Mouse (Mus musculus): ENCODE measurements around the gene Rundc3a. TPM values are rescaled to one million over a fixed set of nuclear protein-coding genes. Genes with fewer than 3 reads are reported as not detected.
"Not testable (repeated sequence)": the region's sequence is repeated elsewhere in the genome, so short reads cannot be mapped to it uniquely, and the experiment has no call there.

Rundc3a gene
- polyA plus RNA-seq, 1 experiment from 2014 or later: 1.2 TPM

- ATAC-seq (ENCODE audit: insufficient number of reproducible peaks, insufficient read depth, low FRiP score, low read depth): no peak
- Histone ChIP-seq H3K9ac (ENCODE audit: low read length) (no peak overlapping the region), H3K4me3 (ENCODE audit: control insufficient read depth in 1 of 2, insufficient read depth in 1 of 2, low read depth in 1 of 2, low read length in 2 of 2) (no peak overlapping the region), H3K9me3 (ENCODE audit: control insufficient read depth, low read length) (no peaks in the 10 kb centered on the region), H3K27ac (replicated peaks in 1 of 2; ENCODE audit: control insufficient read depth in 1 of 2, insufficient read depth in 1 of 2, low read depth in 2 of 2, low read length in 2 of 2) (no peak overlapping the region), H3K36me3 (ENCODE audit: control insufficient read depth, insufficient read depth, low read length) (no peaks in the 10 kb centered on the region), H3K4me1 (ENCODE audit: control insufficient read depth in 2 of 2, insufficient read depth in 2 of 2, low read length in 2 of 2) (no peaks in the 10 kb centered on the region; a peak in 1 of 4 replicates), H3K4me2 (ENCODE audit: low read length) (no peak overlapping the region), H3K27me3 (ENCODE audit: control insufficient read depth, insufficient read depth, low read length) (peaks cover 18% of the 10 kb centered on the region)
- 82% methylated on average over 8 of the region's 8 CpGs for WGBS
These were observed 31.3 kb upstream of the Rundc3a start for GRCm38 (mm10) chr11:102361776-102362495.

- H3K36me3 ChIP-seq (ENCODE audit: control insufficient read depth, insufficient read depth, low read length): no peaks in the 10 kb centered on the region
- no peak overlapping the region for H3K27ac ChIP-seq (replicated peaks in 1 of 2; ENCODE audit: control insufficient read depth in 1 of 2, insufficient read depth in 1 of 2, low read depth in 2 of 2, low read length in 2 of 2)
- H3K4me3 ChIP-seq (ENCODE audit: control insufficient read depth in 1 of 2, insufficient read depth in 1 of 2, low read depth in 1 of 2, low read length in 2 of 2): no peak overlapping the region
- WGBS: 12% methylated on average over 2 of the region's 2 CpGs
- H3K9me3 ChIP-seq (ENCODE audit: control insufficient read depth, low read length): no peaks in the 10 kb centered on the region
- no peaks in the 10 kb centered on the region; a peak in 1 of 4 replicates for H3K4me1 ChIP-seq (ENCODE audit: control insufficient read depth in 2 of 2, insufficient read depth in 2 of 2, low read length in 2 of 2)
- 0 out of 2 replicates have a peak, but pooled peaks have one; percentile 28 for ATAC-seq (ENCODE audit: insufficient number of reproducible peaks, insufficient read depth, low FRiP score, low read depth)
- no peak overlapping the region for H3K4me2 ChIP-seq (ENCODE audit: low read length)
- peaks cover 8% of the 10 kb centered on the region for H3K27me3 ChIP-seq (ENCODE audit: control insufficient read depth, insufficient read depth, low read length)
- no peak overlapping the region for H3K9ac ChIP-seq (ENCODE audit: low read length)
These were observed 29.6 kb upstream of the Rundc3a start for GRCm38 (mm10) chr11:102363623-102364022.

GRCm38 (mm10) chr11:102364570-102365371 is 28.4 kb upstream of the Rundc3a start:
- peaks cover 8% of the 10 kb centered on the region for H3K27me3 ChIP-seq (ENCODE audit: control insufficient read depth, insufficient read depth, low read length)
- WGBS: 73% methylated on average over 14 of the region's 14 CpGs
- ATAC-seq (ENCODE audit: insufficient number of reproducible peaks, insufficient read depth, low FRiP score, low read depth): peak; percentile 48; the same call in 1 of the 2 replicates
- no peak overlapping the region for H3K4me2 ChIP-seq (ENCODE audit: low read length)
- H3K4me1 ChIP-seq (ENCODE audit: control insufficient read depth in 2 of 2, insufficient read depth in 2 of 2, low read length in 2 of 2): no peaks in the 10 kb centered on the region; a peak in 1 of 4 replicates
- no peak overlapping the region for H3K4me3 ChIP-seq (ENCODE audit: control insufficient read depth in 1 of 2, insufficient read depth in 1 of 2, low read depth in 1 of 2, low read length in 2 of 2)
- no peaks in the 10 kb centered on the region for H3K9me3 ChIP-seq (ENCODE audit: control insufficient read depth, low read length)
- no peak overlapping the region for H3K27ac ChIP-seq (replicated peaks in 1 of 2; ENCODE audit: control insufficient read depth in 1 of 2, insufficient read depth in 1 of 2, low read depth in 2 of 2, low read length in 2 of 2)
- no peaks in the 10 kb centered on the region for H3K36me3 ChIP-seq (ENCODE audit: control insufficient read depth, insufficient read depth, low read length)
- no peak overlapping the region for H3K9ac ChIP-seq (ENCODE audit: low read length)

GRCm38 (mm10) chr11:102365699-102366098 is 27.5 kb upstream of the Rundc3a start:
- H3K27ac ChIP-seq (replicated peaks in 1 of 2; ENCODE audit: control insufficient read depth in 1 of 2, insufficient read depth in 1 of 2, low read depth in 2 of 2, low read length in 2 of 2): no peak overlapping the region
- ATAC-seq (ENCODE audit: insufficient number of reproducible peaks, insufficient read depth, low FRiP score, low read depth): no peak
- H3K4me1 ChIP-seq (ENCODE audit: control insufficient read depth in 2 of 2, insufficient read depth in 2 of 2, low read length in 2 of 2): no peaks in the 10 kb centered on the region; a peak in 1 of 4 replicates
- peaks cover 8% of the 10 kb centered on the region for H3K27me3 ChIP-seq (ENCODE audit: control insufficient read depth, insufficient read depth, low read length)
- no peak overlapping the region for H3K4me3 ChIP-seq (ENCODE audit: control insufficient read depth in 1 of 2, insufficient read depth in 1 of 2, low read depth in 1 of 2, low read length in 2 of 2)
- H3K4me2 ChIP-seq (ENCODE audit: low read length): no peak overlapping the region
- H3K9ac ChIP-seq (ENCODE audit: low read length): no peak overlapping the region
- no peaks in the 10 kb centered on the region for H3K9me3 ChIP-seq (ENCODE audit: control insufficient read depth, low read length)
- H3K36me3 ChIP-seq (ENCODE audit: control insufficient read depth, insufficient read depth, low read length): no peaks in the 10 kb centered on the region
- 28% methylated on average over 4 of the region's 4 CpGs for WGBS

- H3K36me3 ChIP-seq (ENCODE audit: control insufficient read depth, insufficient read depth, low read length); H3K9me3 ChIP-seq (ENCODE audit: control insufficient read depth, low read length); ATAC-seq (ENCODE audit: insufficient number of reproducible peaks, insufficient read depth, low FRiP score, low read depth); H3K27me3 ChIP-seq (ENCODE audit: control insufficient read depth, insufficient read depth, low read length); H3K9ac ChIP-seq (ENCODE audit: low read length); H3K4me3 ChIP-seq (ENCODE audit: control insufficient read depth in 1 of 2, insufficient read depth in 1 of 2, low read depth in 1 of 2, low read length in 2 of 2); H3K4me1 ChIP-seq (ENCODE audit: control insufficient read depth in 2 of 2, insufficient read depth in 2 of 2, low read length in 2 of 2); H3K27ac ChIP-seq (replicated peaks in 1 of 2; ENCODE audit: control insufficient read depth in 1 of 2, insufficient read depth in 1 of 2, low read depth in 2 of 2, low read length in 2 of 2); H3K4me2 ChIP-seq (ENCODE audit: low read length): not testable (repeated sequence)
- 79% methylated on average over 8 of the region's 8 CpGs for WGBS
These were observed 27.1 kb upstream of the Rundc3a start, which contains the start of gene Slc4a1 for GRCm38 (mm10) chr11:102366103-102366502. TSS of gene Slc4a1 (minus strand) at chr11:102366203.

GRCm38 (mm10) chr11:102367504-102368280 is 25.5 kb upstream of the Rundc3a start:
- Histone ChIP-seq H3K4me3 (ENCODE audit: control insufficient read depth in 1 of 2, insufficient read depth in 1 of 2, low read depth in 1 of 2, low read length in 2 of 2) (no peak overlapping the region), H3K27ac (replicated peaks in 1 of 2; ENCODE audit: control insufficient read depth in 1 of 2, insufficient read depth in 1 of 2, low read depth in 2 of 2, low read length in 2 of 2) (no peak overlapping the region), H3K4me2 (ENCODE audit: low read length) (no peak overlapping the region), H3K36me3 (ENCODE audit: control insufficient read depth, insufficient read depth, low read length) (no peaks in the 10 kb centered on the region), H3K27me3 (ENCODE audit: control insufficient read depth, insufficient read depth, low read length) (no peaks in the 10 kb centered on the region; the same call in 1 of the 2 replicates), H3K9me3 (ENCODE audit: control insufficient read depth, low read length) (no peaks in the 10 kb centered on the region), H3K4me1 (ENCODE audit: control insufficient read depth in 2 of 2, insufficient read depth in 2 of 2, low read length in 2 of 2) (no peaks in the 10 kb centered on the region; a peak in 1 of 4 replicates), H3K9ac (ENCODE audit: low read length) (no peak overlapping the region)
- 69% methylated on average over 9 of the region's 9 CpGs for WGBS
- no peak for ATAC-seq (ENCODE audit: insufficient number of reproducible peaks, insufficient read depth, low FRiP score, low read depth)

DNA sequence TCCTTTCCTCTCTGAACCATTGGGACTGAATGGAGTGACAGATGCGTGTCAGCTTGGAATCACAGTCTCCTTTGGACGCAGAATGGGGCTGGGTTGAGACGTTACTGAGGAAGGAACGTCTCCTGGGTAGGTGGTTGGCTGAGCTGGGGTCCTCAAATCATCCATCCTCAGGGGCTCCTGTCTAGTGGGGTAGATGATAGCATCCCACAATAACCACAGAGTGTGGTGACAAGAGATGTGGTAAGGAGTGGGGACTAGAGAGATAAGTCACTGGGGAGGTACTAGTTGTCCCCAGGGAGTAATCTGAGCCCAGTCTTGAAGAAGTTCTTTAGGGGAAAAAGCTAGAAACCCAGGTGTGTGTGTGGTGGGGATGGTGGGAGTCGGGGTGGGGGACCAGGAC is 24.9 kb upstream of the Rundc3a start:
- Histone ChIP-seq H3K36me3 (ENCODE audit: control insufficient read depth, insufficient read depth, low read length) (no peaks in the 10 kb centered on the region), H3K4me2 (ENCODE audit: low read length) (no peak overlapping the region), H3K9me3 (ENCODE audit: control insufficient read depth, low read length) (no peaks in the 10 kb centered on the region), H3K4me3 (ENCODE audit: control insufficient read depth in 1 of 2, insufficient read depth in 1 of 2, low read depth in 1 of 2, low read length in 2 of 2) (no peak overlapping the region), H3K27ac (replicated peaks in 1 of 2; ENCODE audit: control insufficient read depth in 1 of 2, insufficient read depth in 1 of 2, low read depth in 2 of 2, low read length in 2 of 2) (no peak overlapping the region), H3K9ac (ENCODE audit: low read length) (no peak overlapping the region), H3K4me1 (ENCODE audit: control insufficient read depth in 2 of 2, insufficient read depth in 2 of 2, low read length in 2 of 2) (no peaks in the 10 kb centered on the region; a peak in 1 of 4 replicates), H3K27me3 (ENCODE audit: control insufficient read depth, insufficient read depth, low read length) (no peaks in the 10 kb centered on the region; the same call in 1 of the 2 replicates)
- ATAC-seq (ENCODE audit: insufficient number of reproducible peaks, insufficient read depth, low FRiP score, low read depth): no peak
- WGBS: 66% methylated on average over 5 of the region's 5 CpGs
